In genomic region chr14:33146287-33146686, GRCm38 (mm10) we compare ENCODE assay signal across 7 mouse cellular contexts. TPM values are rescaled to one million over a fixed set of nuclear protein-coding genes. Genes with fewer than 3 reads are reported as not detected.
DNase-seq lines count a peak whose midpoint lies in the region; TF ChIP-seq lines count a peak whose summit lies in the region.

No protein-coding gene starts in this region.

- H3K4me3 ChIP-seq in kidney, adult 2 months (ENCODE audit: insufficient read depth, low read depth, low read length), result no peak overlapping the region
- H3K4me3 ChIP-seq in thymus, adult 2 months (ENCODE audit: control insufficient read depth, insufficient read depth, low read length), result no peak overlapping the region

- TF ChIP-seq CTCF in kidney, adult 2 months (conservative IDR thresholded peaks at IDR 0.05; ENCODE audit: insufficient read depth, insufficient read length, low read depth, low read length), result peak; percentile 49
- no peak for TF ChIP-seq CTCF in thymus, adult 2 months (IDR thresholded peaks at IDR 0.05; ENCODE audit: borderline replicate concordance, control insufficient read depth, extremely low read depth, insufficient read depth, low read length, poor library complexity)

- no peak for TF ChIP-seq POLR2A in kidney, adult 2 months (IDR thresholded peaks at IDR 0.05; ENCODE audit: low read depth, low read length)
- no peak for TF ChIP-seq POLR2A in thymus, adult 2 months (IDR thresholded peaks at IDR 0.05; ENCODE audit: control insufficient read depth, extremely low read depth, insufficient read depth, low read length, poor library complexity)

- 10% methylated on average over 2 of the region's 2 CpGs for WGBS in kidney, adult 2 months
- 7% methylated on average over 2 of the region's 2 CpGs for WGBS in thymus, adult 2 months

- DNase-seq in kidney, adult 2 months, result no peak
- no peak for DNase-seq in kidney, adult 8-10 months
- peak; percentile 11 for DNase-seq in thymus, adult 2 months
- DNase-seq in thymus, adult 18-20 months, result no peak
- peak; percentile 40 for DNase-seq in embryo, embryonic 11 days
- peak; percentile 47 for DNase-seq in thymus, postnatal 4 days
- no peak for DNase-seq in ovary, postnatal 36 days (ENCODE audit: low spot score)

- no peaks in the 10 kb centered on the region for H3K27me3 ChIP-seq in kidney, adult 2 months (replicated peaks; ENCODE audit: control insufficient read depth, insufficient read depth, low read length)
- H3K27me3 ChIP-seq in thymus, adult 2 months (ENCODE audit: control insufficient read depth, insufficient read depth, low read length), result no peaks in the 10 kb centered on the region

- H3K27ac ChIP-seq in kidney, adult 2 months (ENCODE audit: insufficient read depth, low read depth, low read length), result no peak overlapping the region
- no peak overlapping the region for H3K27ac ChIP-seq in thymus, adult 2 months (ENCODE audit: control insufficient read depth, insufficient read depth, low read length)

- no peaks in the 10 kb centered on the region for H3K4me1 ChIP-seq in kidney, adult 2 months (ENCODE audit: control insufficient read depth, insufficient read depth, low read length)
- no peaks in the 10 kb centered on the region for H3K4me1 ChIP-seq in thymus, adult 2 months (replicated peaks; ENCODE audit: control insufficient read depth, insufficient read depth, low read length)

- H3K36me3 ChIP-seq in kidney, adult 2 months (ENCODE audit: control insufficient read depth, insufficient read depth, low read length), result no peaks in the 10 kb centered on the region
- H3K36me3 ChIP-seq in thymus, adult 2 months (ENCODE audit: control insufficient read depth, insufficient read depth, low read length), result no peaks in the 10 kb centered on the region

RNA-seq across cellular contexts. Expression of gene Wdfy4, which starts 39.0 kb away (rescaled TPM):
- polyA plus RNA-seq in kidney, adult 2 months (2012; rRNA removed), result 1.5 and 4.1 TPM in 2 replicates
- polyA plus RNA-seq in thymus, adult 2 months (2012; rRNA removed), result 19.4 and 20.0 TPM in 2 replicates

Comparison
In these comparisons a context has a peak if more than half of its experiments do, and no peak if none do; other contexts are left out.
1. DNase-seq: peak in thymus, adult 2 months (single experiment), embryo, embryonic 11 days (single experiment) and thymus, postnatal 4 days (single experiment); none in kidney, adult 2 months (single experiment), kidney, adult 8-10 months (0 of 2), thymus, adult 18-20 months (0 of 2) and ovary, postnatal 36 days (single experiment).